Mouse (Mus musculus) heart, embryonic 13.5 days (tissue): ENCODE measurements at regions not wholly inside any gene's neighbourhood (a gene's known extent, or its start where the extent isn't known, plus 50 kb on each side); places are given as distances from the start of the nearest gene placed in this dataset.

Experiments used
- ATAC-seq: fragments of 200-750 bp; cut with Nextera tagmentation; 2 replicates; pipeline ENCODE4 v1.8.0; 2017; ENCODE audit warnings: moderate TSS enrichment; ENCODE audit not compliant: insufficient number of reproducible peaks, low FRiP score, low TSS enrichment; ENCODE audit errors: extremely low read depth
- H3K27ac ChIP-seq: fragments of 300-500 bp; sonication (generic); replicated peaks from 2 replicates; pipeline ENCODE4 v1.5.1; 2015; ENCODE audit warnings: moderate library complexity, mild to moderate bottlenecking, inconsistent platforms
- H3K27me3 ChIP-seq: fragments of 300-500 bp; sonication (generic); replicated peaks from 2 replicates; pipeline ENCODE4 v1.6.1; 2015; ENCODE audit warnings: mild to moderate bottlenecking, inconsistent platforms
- H3K36me3 ChIP-seq: fragments of 300-500 bp; sonication (generic); 2 replicates; pipeline ENCODE4 v1.6.1; 2015; ENCODE audit warnings: mild to moderate bottlenecking, inconsistent platforms
- H3K4me1 ChIP-seq: fragments of 300-500 bp; sonication (generic); 2 replicates; pipeline ENCODE4 v1.6.1; 2015; ENCODE audit warnings: inconsistent platforms
- H3K4me2 ChIP-seq: fragments of 300-500 bp; sonication (generic); 2 replicates; pipeline ENCODE4 v1.6.1; 2015; ENCODE audit warnings: inconsistent platforms, mild to moderate bottlenecking, moderate library complexity
- H3K4me3 ChIP-seq: fragments of 300-500 bp; sonication (generic); 2 replicates; pipeline ENCODE4 v1.5.1; 2015; ENCODE audit warnings: moderate library complexity, mild to moderate bottlenecking, inconsistent platforms
- H3K9ac ChIP-seq: fragments of 300-500 bp; sonication (generic); 2 replicates; pipeline ENCODE4 v1.6.1; 2015; ENCODE audit warnings: inconsistent platforms, mild to moderate bottlenecking, moderate library complexity
- H3K9me3 ChIP-seq: fragments of 300-500 bp; sonication (generic); 2 replicates; pipeline ENCODE4 v1.6.1; 2016; ENCODE audit warnings: inconsistent platforms
- WGBS: fragments of 180-500 bp; shearing (Covaris S2); methylation state at CpG from one replicate; pipeline ENCODE4 v1.1.7; 2015; ENCODE audit warnings: mixed read lengths; 5-methylcytosine and 5-hydroxymethylcytosine counted together

GRCm38 (mm10) chr5:102227131-102227530, 157.4 kb upstream of the Wdfy3 start:
- no peak overlapping the region for H3K27ac ChIP-seq
- no peak overlapping the region for H3K9ac ChIP-seq
- 40% methylated on average over 6 of the region's 6 CpGs for WGBS

GRCm38 (mm10) chr5:102242614-102243013, 172.9 kb upstream of the Wdfy3 start:
- Histone ChIP-seq H3K36me3 (no peaks in the 10 kb centered on the region), H3K4me1 (0 out of 2 replicates have a peak, but pooled peaks cover 6% of the 10 kb centered on the region), H3K9ac (no peak overlapping the region), H3K4me3 (no peak overlapping the region), H3K9me3 (no peaks in the 10 kb centered on the region), H3K4me2 (no peak overlapping the region), H3K27me3 (no peaks in the 10 kb centered on the region), H3K27ac (no peak overlapping the region)
- WGBS: 73% methylated on average over 5 of the region's 5 CpGs
- ATAC-seq: no peak

More at GRCm38 (mm10) chr5:102227131-102227530, 157.4 kb upstream of the Wdfy3 start:
- H3K36me3 ChIP-seq: no peaks in the 10 kb centered on the region
- H3K9me3 ChIP-seq: no peaks in the 10 kb centered on the region
- no peaks in the 10 kb centered on the region for H3K4me1 ChIP-seq
- no peak overlapping the region for H3K4me2 ChIP-seq
- no peak for ATAC-seq
- no peaks in the 10 kb centered on the region for H3K27me3 ChIP-seq
- H3K4me3 ChIP-seq: no peak overlapping the region

- Histone ChIP-seq H3K36me3 (no peaks in the 10 kb centered on the region), H3K4me3 (no peak overlapping the region), H3K4me1 (0 out of 2 replicates have a peak, but pooled peaks cover 6% of the 10 kb centered on the region), H3K27ac (no peak overlapping the region), H3K9me3 (no peaks in the 10 kb centered on the region), H3K9ac (no peak overlapping the region), H3K4me2 (no peak overlapping the region), H3K27me3 (no peaks in the 10 kb centered on the region)
- 71% methylated on average over 6 of the region's 6 CpGs for WGBS
- ATAC-seq: no peak
These were observed 175.0 kb upstream of the Wdfy3 start for GRCm38 (mm10) chr5:102244706-102245105.

- Histone ChIP-seq H3K27ac (no peak overlapping the region), H3K27me3 (no peaks in the 10 kb centered on the region), H3K36me3 (no peaks in the 10 kb centered on the region), H3K9ac (no peak overlapping the region), H3K9me3 (no peaks in the 10 kb centered on the region), H3K4me3 (no peak overlapping the region), H3K4me1 (0 out of 2 replicates have a peak, but pooled peaks cover 6% of the 10 kb centered on the region), H3K4me2 (no peak overlapping the region)
- no peak for ATAC-seq
- 82% methylated on average over 5 of the region's 5 CpGs for WGBS
These were observed 179.0 kb upstream of the Wdfy3 start for GRCm38 (mm10) chr5:102248747-102249146.

- H3K9me3 ChIP-seq: no peaks in the 10 kb centered on the region
- no peak overlapping the region for H3K4me3 ChIP-seq
- no peak overlapping the region for H3K4me2 ChIP-seq
- no peaks in the 10 kb centered on the region for H3K4me1 ChIP-seq
- WGBS: 83% methylated on average over 7 of the region's 7 CpGs
- no peak overlapping the region for H3K9ac ChIP-seq
- H3K27ac ChIP-seq: no peak overlapping the region
- ATAC-seq: no peak
- H3K36me3 ChIP-seq: no peaks in the 10 kb centered on the region
- H3K27me3 ChIP-seq: no peaks in the 10 kb centered on the region
These were observed 181.4 kb upstream of the Wdfy3 start for GRCm38 (mm10) chr5:102251076-102251475.

- Histone ChIP-seq H3K9me3 (no peaks in the 10 kb centered on the region), H3K4me2 (no peak overlapping the region), H3K36me3 (no peaks in the 10 kb centered on the region), H3K27me3 (no peaks in the 10 kb centered on the region), H3K4me3 (no peak overlapping the region), H3K9ac (no peak overlapping the region), H3K4me1 (peaks cover 2% of the 10 kb centered on the region; the same call in 1 of the 2 replicates), H3K27ac (no peak overlapping the region)
- 39% methylated on average over 2 of the region's 2 CpGs for WGBS
- ATAC-seq: no peak
These were observed 184.1 kb upstream of the Wdfy3 start for GRCm38 (mm10) chr5:102253786-102254185.

- H3K9me3 ChIP-seq: no peaks in the 10 kb centered on the region
- peaks cover 2% of the 10 kb centered on the region; the same call in 1 of the 2 replicates for H3K4me1 ChIP-seq
- H3K9ac ChIP-seq: no peak overlapping the region
- no peak for ATAC-seq
- 67% methylated on average over 2 of the region's 2 CpGs for WGBS
- no peak overlapping the region for H3K4me2 ChIP-seq
- no peak overlapping the region for H3K27ac ChIP-seq
- no peak overlapping the region for H3K4me3 ChIP-seq
- no peaks in the 10 kb centered on the region for H3K27me3 ChIP-seq
- no peaks in the 10 kb centered on the region for H3K36me3 ChIP-seq
These were observed 187.4 kb upstream of the Wdfy3 start for GRCm38 (mm10) chr5:102257104-102257503.

GRCm38 (mm10) chr5:102261621-102262020, 191.9 kb upstream of the Wdfy3 start:
- H3K9ac ChIP-seq: no peak overlapping the region
- H3K4me1 ChIP-seq: peaks cover 2% of the 10 kb centered on the region; the same call in 1 of the 2 replicates
- no peak for ATAC-seq
- H3K27ac ChIP-seq: no peak overlapping the region
- no peak overlapping the region for H3K4me3 ChIP-seq
- no peaks in the 10 kb centered on the region for H3K9me3 ChIP-seq
- 73% methylated on average over 5 of the region's 5 CpGs for WGBS
- no peaks in the 10 kb centered on the region for H3K36me3 ChIP-seq
- no peaks in the 10 kb centered on the region for H3K27me3 ChIP-seq
- H3K4me2 ChIP-seq: no peak overlapping the region

GRCm38 (mm10) chr5:102266451-102266850, 196.7 kb upstream of the Wdfy3 start:
- no peak overlapping the region for H3K4me3 ChIP-seq
- no peak overlapping the region for H3K4me2 ChIP-seq
- no peak for ATAC-seq
- no peak overlapping the region for H3K9ac ChIP-seq
- no peaks in the 10 kb centered on the region for H3K9me3 ChIP-seq
- H3K4me1 ChIP-seq: no peaks in the 10 kb centered on the region
- no peaks in the 10 kb centered on the region for H3K27me3 ChIP-seq
- no peaks in the 10 kb centered on the region for H3K36me3 ChIP-seq
- 52% methylated on average over 11 of the region's 11 CpGs for WGBS
- no peak overlapping the region for H3K27ac ChIP-seq

- Histone ChIP-seq H3K9me3 (no peaks in the 10 kb centered on the region), H3K4me1 (no peaks in the 10 kb centered on the region), H3K4me2 (no peak overlapping the region), H3K4me3 (no peak overlapping the region), H3K36me3 (no peaks in the 10 kb centered on the region), H3K9ac (no peak overlapping the region), H3K27me3 (no peaks in the 10 kb centered on the region), H3K27ac (no peak overlapping the region)
- ATAC-seq: no peak
- WGBS: 79% methylated on average over 3 of the region's 3 CpGs
These were observed 197.4 kb upstream of the Wdfy3 start for GRCm38 (mm10) chr5:102267150-102267549.

- Histone ChIP-seq H3K4me1 (no peaks in the 10 kb centered on the region), H3K27ac (no peak overlapping the region), H3K9me3 (no peaks in the 10 kb centered on the region), H3K27me3 (no peaks in the 10 kb centered on the region), H3K4me3 (no peak overlapping the region), H3K4me2 (no peak overlapping the region), H3K9ac (no peak overlapping the region), H3K36me3 (no peaks in the 10 kb centered on the region)
- 81% methylated on average over 9 of the region's 9 CpGs for WGBS
- no peak for ATAC-seq
These were observed 199.5 kb upstream of the Wdfy3 start for GRCm38 (mm10) chr5:102269204-102269603.

- Histone ChIP-seq H3K4me2 (no peak overlapping the region), H3K36me3 (no peaks in the 10 kb centered on the region), H3K27ac (no peak overlapping the region), H3K4me3 (no peak overlapping the region), H3K4me1 (no peaks in the 10 kb centered on the region), H3K9ac (no peak overlapping the region), H3K9me3 (peaks cover 5% of the 10 kb centered on the region; the same call in 1 of the 2 replicates), H3K27me3 (no peaks in the 10 kb centered on the region)
- WGBS: 83% methylated on average over 3 of the region's 3 CpGs
- no peak for ATAC-seq
These were observed 205.6 kb upstream of the Arhgap24 start for GRCm38 (mm10) chr5:102275621-102276020.
